8 mouse cellular contexts compared by ENCODE assay signal in genomic region chr12:113075063-113075454, GRCm38 (mm10). TPM values are rescaled to one million over a fixed set of nuclear protein-coding genes. Genes with fewer than 3 reads are reported as not detected.
DNase-seq lines count a peak whose midpoint lies in the region; ATAC-seq and TF ChIP-seq lines count a peak whose summit lies in the region.

No protein-coding gene starts in this region.

- H3K4me1 ChIP-seq in hindbrain, embryonic 10.5 days (replicated peaks), result peaks cover 26% of the 10 kb centered on the region
- peaks cover 6% of the 10 kb centered on the region; the same call in 1 of the 2 replicates for H3K4me1 ChIP-seq in lung, postnatal 0 days (ENCODE audit: insufficient read depth, low read depth, low read length)

- no peaks in the 10 kb centered on the region for H3K27me3 ChIP-seq in hindbrain, embryonic 10.5 days (ENCODE audit: insufficient read depth, poor library complexity, severe bottlenecking)
- H3K27me3 ChIP-seq in lung, postnatal 0 days (replicated peaks; ENCODE audit: insufficient read depth, low read length), result no peaks in the 10 kb centered on the region

- H3K27ac ChIP-seq in hindbrain, embryonic 10.5 days, result peak overlapping the region; percentile 93
- peak overlapping the region; percentile 75; the same call in 1 of the 2 replicates for H3K27ac ChIP-seq in lung, postnatal 0 days (ENCODE audit: low read length)

- H3K4me2 ChIP-seq in lung, postnatal 0 days (replicated peaks; ENCODE audit: low read depth, low read length), result peak overlapping the region; percentile 94

- DNase-seq in MEL-GATA-1-ER (ENCODE audit: extremely low read depth, low read depth), result peak; percentile 97
- DNase-seq in cerebellum, adult 8-10 months, result peak; percentile 92
- DNase-seq in hindbrain, embryonic 10.5 days (ENCODE audit: low spot score), result peak; percentile 90
- peak; percentile 87 for DNase-seq in layer of hippocampus, adult 9-11 months
- peak; percentile 93 for DNase-seq in lung, postnatal 0 days (ENCODE audit: low spot score)
- DNase-seq in ovary, postnatal 14 days (ENCODE audit: low spot score), result peak; percentile 82
- DNase-seq in thymus, postnatal 14 days, result peak; percentile 93

- no peak for TF ChIP-seq EP300 in lung, postnatal 0 days (IDR thresholded peaks at IDR 0.05)

- peak; percentile 81 for ATAC-seq in frontal cortex, adult (ENCODE audit: low TSS enrichment)
- ATAC-seq in lung, postnatal 0 days, result peak; percentile 81

- H3K9me3 ChIP-seq in hindbrain, embryonic 10.5 days, result no peaks in the 10 kb centered on the region
- no peaks in the 10 kb centered on the region for H3K9me3 ChIP-seq in lung, postnatal 0 days (ENCODE audit: low read length)

- WGBS in hindbrain, embryonic 10.5 days, result 8% methylated on average over 10 of the region's 10 CpGs
- 6% methylated on average over 10 of the region's 10 CpGs for WGBS in lung, postnatal 0 days

- peak overlapping the region; percentile 62 for H3K4me3 ChIP-seq in hindbrain, embryonic 10.5 days
- peak overlapping the region; percentile 51 for H3K4me3 ChIP-seq in lung, postnatal 0 days (ENCODE audit: low read depth, low read length)

- peaks cover 25% of the 10 kb centered on the region for H3K36me3 ChIP-seq in hindbrain, embryonic 10.5 days
- no peaks in the 10 kb centered on the region; the same call in none of the 2 replicates for H3K36me3 ChIP-seq in lung, postnatal 0 days (ENCODE audit: insufficient read depth, low read length)

- no peak overlapping the region for H3K9ac ChIP-seq in lung, postnatal 0 days (replicated peaks; ENCODE audit: low read depth)

- peak; percentile 98 for TF ChIP-seq CTCF in lung, postnatal 0 days (IDR thresholded peaks at IDR 0.05)

RNA-seq across cellular contexts. Expression of gene Tex22, which starts 0.8 kb away (rescaled TPM):
- polyA plus RNA-seq in hindbrain, embryonic 10.5 days (2016; fragmentation: Nextera tagmentation; extraction: Ambion mirVana), result 0.12 TPM in 1 of 2 replicates, not detected in the other
- polyA plus RNA-seq in lung, postnatal 0 days (2015; fragmentation: Nextera tagmentation; extraction: Ambion mirVana), result not detected in 2 replicates

RNA-seq across cellular contexts. Expression of gene Mta1, which starts 23.0 kb away (rescaled TPM):
- 18.5 and 20.6 TPM in 2 replicates for polyA plus RNA-seq in hindbrain, embryonic 10.5 days (2016; fragmentation: Nextera tagmentation; extraction: Ambion mirVana)
- 10.5 and 12.2 TPM in 2 replicates for polyA plus RNA-seq in lung, postnatal 0 days (2015; fragmentation: Nextera tagmentation; extraction: Ambion mirVana)

Comparison
In these comparisons a context has a peak if more than half of its experiments do, and no peak if none do; other contexts are left out.
1. Peak in every context shown above with its lines: DNase-seq, ATAC-seq, H3K4me3 ChIP-seq and H3K27ac ChIP-seq.